In the genomic region with DNA sequence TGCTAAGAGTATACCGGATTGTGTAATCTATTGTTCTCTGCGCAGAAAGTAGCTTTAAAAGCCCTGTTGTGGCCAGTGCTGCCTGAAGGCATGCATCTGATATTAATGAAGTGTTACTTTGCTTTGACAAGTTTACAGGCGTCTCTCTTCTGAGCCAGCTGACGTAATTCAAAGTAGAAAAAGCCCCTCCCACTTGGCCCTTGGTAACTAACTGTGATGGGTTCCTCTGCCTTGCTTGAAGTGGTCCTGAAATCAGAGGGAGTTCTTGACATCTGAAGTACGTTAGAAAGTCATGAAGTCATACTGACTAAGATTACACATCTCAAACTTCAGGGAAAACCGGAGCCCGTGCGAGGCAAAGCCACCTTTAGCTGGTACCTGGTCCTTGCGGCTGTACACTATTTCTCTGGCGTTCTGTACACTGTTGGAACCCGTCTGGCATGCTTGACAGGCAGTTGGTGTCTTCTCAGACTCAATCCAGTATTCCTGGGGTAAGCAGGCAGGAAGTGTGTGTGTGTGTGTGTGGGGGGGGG, we compare ENCODE assay signal across 7 mouse cellular contexts.
DNase-seq lines count a peak whose midpoint lies in the region.

No protein-coding gene starts in this region.

- no peaks in the 10 kb centered on the region for H3K27me3 ChIP-seq in limb, embryonic 10.5 days (ENCODE audit: low read depth, poor library complexity, severe bottlenecking)

- 32% methylated on average over 11 of the region's 11 CpGs for WGBS in limb, embryonic 10.5 days

- H3K4me3 ChIP-seq in limb, embryonic 10.5 days, result peak overlapping the region; percentile 35

- peaks cover 38% of the 10 kb centered on the region for H3K4me1 ChIP-seq in limb, embryonic 10.5 days

- H3K9me3 ChIP-seq in limb, embryonic 10.5 days (replicated peaks), result no peaks in the 10 kb centered on the region

- peak; percentile 46 for DNase-seq in Muller cell, postnatal 12 days (ENCODE audit: inconsistent ontology term)
- DNase-seq in embryo, embryonic 10 days (ENCODE audit: low spot score), result peak; percentile 17
- DNase-seq in heart, adult 8-10 months (ENCODE audit: low spot score), result peak; percentile 66
- peak; percentile 58 for DNase-seq in limb, embryonic 10.5 days (ENCODE audit: low spot score)
- DNase-seq in frontal cortex, postnatal 10 days (ENCODE audit: low spot score in 2 of 2), result no peak
- DNase-seq in thymus, postnatal 4 days, result no peak
- DNase-seq in gastrocnemius, adult 8-10 months (ENCODE audit: low spot score in 2 of 2), result no peak

- H3K36me3 ChIP-seq in limb, embryonic 10.5 days, result no peaks in the 10 kb centered on the region

- H3K27ac ChIP-seq in limb, embryonic 10.5 days, result peak overlapping the region; percentile 64

Comparison
In these comparisons a context has a peak if more than half of its experiments do, and no peak if none do; other contexts are left out.
1. DNase-seq: peak in Muller cell, postnatal 12 days (single experiment), embryo, embryonic 10 days (single experiment), heart, adult 8-10 months (single experiment) and limb, embryonic 10.5 days (single experiment); none in frontal cortex, postnatal 10 days (0 of 2), thymus, postnatal 4 days (single experiment) and gastrocnemius, adult 8-10 months (0 of 2).